Mouse (Mus musculus): ENCODE results near the gene Grip2. TPM values are rescaled to one million over a fixed set of nuclear protein-coding genes. Genes with fewer than 3 reads are reported as not detected.

Gene Grip2
- polyA plus RNA-seq, 1 experiment from 2014 or later: 0.69 TPM

DNA sequence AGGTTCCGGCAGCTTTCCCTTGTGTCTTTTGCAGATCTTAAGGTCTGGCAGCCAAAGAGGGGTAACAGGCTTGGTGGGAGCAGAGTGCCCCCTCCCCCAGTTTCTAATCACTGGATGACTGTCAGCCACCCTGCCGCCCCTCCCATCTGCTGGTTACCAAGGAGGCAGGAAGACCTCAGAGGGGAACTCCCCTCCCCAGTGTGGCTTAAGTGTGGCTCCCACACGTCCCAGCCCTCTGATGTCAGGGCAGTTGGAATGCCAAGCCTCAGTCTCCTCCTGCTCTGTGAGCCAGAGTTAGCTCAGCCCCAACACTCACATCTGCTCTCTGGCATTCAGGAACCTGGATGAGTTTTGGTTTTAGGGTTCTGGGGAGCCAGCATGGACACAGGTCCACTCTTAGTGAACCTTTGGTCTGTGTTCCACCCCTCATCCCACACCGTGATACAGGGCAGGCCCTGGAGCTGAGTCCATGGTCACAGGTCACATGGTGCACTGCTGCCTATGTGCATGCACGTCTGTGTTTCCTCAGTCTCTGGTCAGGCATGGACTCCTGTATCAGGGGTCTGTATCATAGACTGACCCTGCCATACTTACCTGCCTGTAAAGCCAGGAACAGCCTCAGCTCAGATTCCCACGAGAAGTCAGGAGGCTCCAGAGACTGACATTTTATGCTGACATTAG lies 98.0 kb downstream of the Grip2 start:
- Histone ChIP-seq H3K4me1 (peaks cover 25% of the 10 kb centered on the region), H3K36me3 (peaks cover 82% of the 10 kb centered on the region), H3K4me2 (no peak overlapping the region), H3K27ac (0 out of 2 replicates have a peak overlapping the region, but pooled peaks have one; percentile 0), H3K9ac (no peak overlapping the region), H3K9me3 (no peaks in the 10 kb centered on the region), H3K27me3 (no peaks in the 10 kb centered on the region), H3K4me3 (no peak overlapping the region)
- peak; percentile 57; the same call in 1 of the 2 replicates for ATAC-seq (ENCODE audit: insufficient number of reproducible peaks, insufficient read depth, low FRiP score, low TSS enrichment, low read depth)
- WGBS: 45% methylated on average over 6 of the region's 6 CpGs

DNA sequence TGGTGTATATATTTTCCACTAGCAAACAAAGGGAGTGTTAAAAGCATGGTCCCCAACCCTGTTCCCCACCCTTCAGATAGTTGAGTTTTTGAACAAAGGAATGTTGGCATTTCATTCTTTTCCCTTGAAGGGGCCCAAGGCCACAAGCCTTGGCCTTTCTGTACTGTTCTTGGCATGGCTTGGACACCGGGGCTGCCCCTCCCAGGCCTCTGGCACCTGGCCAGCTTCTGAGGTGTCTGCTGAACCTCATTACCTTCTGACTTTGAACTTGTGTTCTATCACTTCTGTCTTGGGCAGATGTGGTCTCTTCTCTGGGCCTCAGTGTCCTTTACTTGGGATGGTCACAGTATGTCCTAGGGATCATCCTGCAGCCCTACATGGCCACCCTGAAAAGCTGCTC lies 99.7 kb downstream of the Grip2 start:
- Histone ChIP-seq H3K27me3 (no peaks in the 10 kb centered on the region), H3K4me2 (no peak overlapping the region), H3K4me1 (peaks cover 25% of the 10 kb centered on the region), H3K4me3 (no peak overlapping the region), H3K9ac (no peak overlapping the region), H3K9me3 (no peaks in the 10 kb centered on the region), H3K36me3 (peaks cover 85% of the 10 kb centered on the region), H3K27ac (no peak overlapping the region)
- 83% methylated on average over 1 of the region's 1 CpGs for WGBS
- no peak for ATAC-seq (ENCODE audit: insufficient number of reproducible peaks, insufficient read depth, low FRiP score, low TSS enrichment, low read depth)

DNA sequence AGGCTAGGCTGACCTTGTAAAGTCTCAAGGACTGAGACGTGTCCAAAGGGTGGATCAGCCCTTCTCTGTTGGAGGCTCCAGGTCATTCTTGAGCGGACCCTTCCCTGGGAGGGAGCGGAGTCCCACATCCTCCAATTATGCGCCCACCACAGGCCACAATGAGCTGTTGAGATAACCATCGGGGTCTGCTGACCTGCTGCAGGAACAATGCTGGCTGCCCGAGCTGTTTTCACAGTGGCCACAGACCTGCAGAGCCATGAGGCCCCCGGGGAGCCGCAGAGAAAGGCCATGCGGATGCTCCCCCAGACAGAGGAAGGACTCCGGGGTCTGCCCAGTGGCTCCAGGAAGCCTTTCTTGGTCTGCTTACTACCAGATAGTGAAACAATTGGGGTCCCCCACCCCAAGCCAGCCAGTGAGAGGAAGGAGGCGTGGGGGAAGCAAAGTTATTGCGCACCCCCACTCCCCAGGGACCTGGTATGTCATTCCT lies 105.8 kb downstream of the Grip2 start:
- Histone ChIP-seq H3K4me2 (no peak overlapping the region), H3K27ac (no peak overlapping the region), H3K4me1 (peaks cover 29% of the 10 kb centered on the region), H3K27me3 (no peaks in the 10 kb centered on the region), H3K4me3 (no peak overlapping the region), H3K9ac (no peak overlapping the region), H3K9me3 (no peaks in the 10 kb centered on the region), H3K36me3 (peaks cover 49% of the 10 kb centered on the region)
- 59% methylated on average over 12 of the region's 12 CpGs for WGBS
- ATAC-seq (ENCODE audit: insufficient number of reproducible peaks, insufficient read depth, low FRiP score, low TSS enrichment, low read depth): no peak

DNA sequence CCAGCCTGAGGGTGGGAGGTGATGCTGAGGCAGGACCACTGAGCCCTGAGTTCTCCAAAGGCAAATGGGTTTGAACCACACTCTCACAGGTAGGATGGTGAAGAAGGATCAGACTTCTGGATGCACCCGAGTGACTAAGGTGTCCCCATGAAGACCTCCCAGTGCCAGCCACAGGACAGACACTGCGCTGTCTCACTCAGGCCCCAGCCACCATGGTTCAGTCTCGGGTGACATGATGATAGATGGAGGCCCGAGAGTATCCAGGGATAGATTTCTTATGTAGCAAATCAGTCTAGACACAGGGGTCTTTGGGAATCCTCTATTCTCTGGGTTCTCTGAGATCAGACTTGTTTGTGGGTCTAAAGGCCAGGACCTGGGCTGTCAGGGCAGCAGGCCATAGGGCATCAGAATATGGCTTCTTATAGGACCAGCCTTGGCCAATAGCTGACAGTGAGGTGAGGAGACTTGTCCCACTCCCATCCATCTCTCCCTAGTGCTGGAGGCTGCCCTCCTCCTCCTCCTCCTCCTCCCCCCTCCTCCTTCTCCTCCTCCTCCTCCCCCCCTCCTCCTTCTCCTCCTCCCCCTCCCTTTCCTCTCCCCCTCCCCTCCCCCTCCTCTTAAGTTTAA lies 106.3 kb downstream of the Grip2 start:
- Histone ChIP-seq H3K9ac (no peak overlapping the region), H3K27ac (no peak overlapping the region), H3K27me3 (no peaks in the 10 kb centered on the region), H3K4me2 (no peak overlapping the region), H3K9me3 (no peaks in the 10 kb centered on the region), H3K4me1 (peaks cover 29% of the 10 kb centered on the region), H3K4me3 (no peak overlapping the region), H3K36me3 (peaks cover 44% of the 10 kb centered on the region)
- WGBS: 59% methylated on average over 4 of the region's 4 CpGs
- ATAC-seq (ENCODE audit: insufficient number of reproducible peaks, insufficient read depth, low FRiP score, low TSS enrichment, low read depth): no peak

DNA sequence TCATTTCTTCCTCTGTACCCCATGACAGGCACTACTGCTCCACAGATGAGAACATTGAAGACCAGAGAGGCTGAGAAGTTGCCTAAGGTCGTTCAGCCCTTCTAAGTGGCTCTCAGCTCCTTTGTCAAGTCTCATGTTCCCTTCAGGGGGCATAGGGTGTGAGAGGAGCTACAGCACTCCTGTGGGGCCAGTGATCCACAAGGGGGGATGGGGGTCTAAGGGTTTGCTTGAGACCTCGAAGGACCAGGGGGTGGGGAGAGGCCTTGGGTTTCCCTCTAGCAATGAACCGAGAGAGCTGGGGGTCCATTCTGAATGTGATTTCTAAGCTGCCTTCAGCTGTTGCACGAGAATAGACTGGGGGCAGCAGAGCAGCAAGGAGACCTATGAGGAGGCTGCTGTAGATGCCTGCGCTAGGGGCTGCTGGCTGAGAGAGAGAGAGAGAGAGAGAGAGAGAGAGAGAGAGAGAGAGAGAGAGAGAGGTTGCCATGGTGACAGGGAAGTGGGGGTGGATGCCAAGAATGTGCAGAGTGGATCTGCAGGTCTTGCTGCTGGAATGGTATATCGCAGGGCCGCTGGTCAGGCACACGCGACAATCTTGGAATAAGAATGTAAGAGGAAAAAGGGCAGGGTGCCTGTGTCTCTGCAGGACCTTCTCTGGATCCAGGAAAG lies 107.1 kb downstream of the Grip2 start:
- H3K27me3 ChIP-seq: no peaks in the 10 kb centered on the region
- peak overlapping the region; percentile 68 for H3K27ac ChIP-seq
- WGBS: 20% methylated on average over 9 of the region's 9 CpGs
- H3K9me3 ChIP-seq: no peaks in the 10 kb centered on the region
- 0 out of 2 replicates have a peak overlapping the region, but pooled peaks have one; percentile 32 for H3K9ac ChIP-seq
- ATAC-seq (ENCODE audit: insufficient number of reproducible peaks, insufficient read depth, low FRiP score, low TSS enrichment, low read depth): no peak
- H3K4me1 ChIP-seq: peaks cover 29% of the 10 kb centered on the region
- H3K36me3 ChIP-seq: peaks cover 40% of the 10 kb centered on the region
- no peak overlapping the region for H3K4me3 ChIP-seq
- H3K4me2 ChIP-seq: peak overlapping the region; percentile 14; the same call in 1 of the 2 replicates

DNA sequence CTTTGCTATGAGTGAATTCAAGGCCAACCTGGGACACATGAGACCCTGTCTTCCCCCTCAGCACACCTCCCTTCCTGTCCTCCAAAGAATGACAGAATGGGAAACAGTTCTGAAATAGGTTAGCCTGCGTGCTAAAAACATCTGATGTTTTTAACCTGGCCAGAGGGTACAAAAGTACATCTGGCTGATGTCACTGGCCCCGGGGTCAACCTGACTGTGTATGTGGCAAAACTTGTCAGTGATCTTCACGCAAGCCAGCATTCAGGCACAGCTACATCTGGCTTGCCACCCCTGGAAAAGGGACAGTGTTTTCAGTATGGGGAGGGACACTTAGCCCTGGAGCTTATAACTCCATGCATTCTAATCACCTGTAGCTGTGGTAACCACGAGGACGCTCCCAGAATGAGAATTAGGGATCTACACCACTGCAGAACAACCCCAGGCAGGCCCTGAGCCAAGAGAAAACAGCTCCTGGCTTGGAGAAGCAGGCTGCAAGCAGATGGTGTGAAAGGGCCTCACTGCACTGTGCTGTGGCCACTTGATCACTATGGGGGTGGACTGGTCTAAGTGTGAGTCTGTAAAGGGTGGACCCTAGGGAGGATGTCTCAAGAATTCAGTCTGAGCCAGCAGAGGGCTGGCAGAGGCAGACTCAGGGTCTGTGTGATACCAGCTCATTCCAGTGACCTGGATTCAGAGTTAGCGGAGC lies 107.9 kb downstream of the Grip2 start:
- no peak for ATAC-seq (ENCODE audit: insufficient number of reproducible peaks, insufficient read depth, low FRiP score, low TSS enrichment, low read depth)

DNA sequence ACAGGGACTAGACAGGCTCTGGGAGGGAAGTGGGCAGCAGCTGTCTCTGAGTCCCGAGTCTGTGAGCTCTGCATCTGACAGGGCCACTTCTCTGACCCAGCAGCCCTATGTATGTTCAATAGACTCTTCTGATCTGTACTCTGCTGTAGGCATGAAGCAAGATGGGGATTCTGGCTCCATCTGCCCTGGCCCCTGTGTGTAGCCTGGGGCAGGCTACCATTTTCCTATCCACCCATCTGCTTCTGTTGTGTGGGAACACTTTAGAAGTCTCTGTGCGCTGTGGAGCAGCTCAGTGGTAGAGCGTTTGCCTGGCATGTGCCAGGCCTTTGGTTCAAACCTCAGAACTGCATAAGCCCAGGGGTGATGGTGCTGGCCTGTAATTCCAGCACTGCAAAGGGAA lies 108.4 kb downstream of the Grip2 start:
- H3K27me3 ChIP-seq: no peaks in the 10 kb centered on the region
- H3K9ac ChIP-seq: 0 out of 2 replicates have a peak overlapping the region, but pooled peaks have one; percentile 36
- peaks cover 37% of the 10 kb centered on the region for H3K36me3 ChIP-seq
- H3K4me3 ChIP-seq: no peak overlapping the region
- WGBS: 63% methylated on average over 3 of the region's 3 CpGs
- no peak for ATAC-seq (ENCODE audit: insufficient number of reproducible peaks, insufficient read depth, low FRiP score, low TSS enrichment, low read depth)
- H3K9me3 ChIP-seq: no peaks in the 10 kb centered on the region
- H3K4me1 ChIP-seq: peaks cover 31% of the 10 kb centered on the region
- peak overlapping the region; percentile 51 for H3K27ac ChIP-seq
- no peak overlapping the region for H3K4me2 ChIP-seq

More for the DNA sequence above, 107.9 kb downstream of the Grip2 start:
- Histone ChIP-seq H3K4me3 (no peak overlapping the region), H3K4me1 (peaks cover 29% of the 10 kb centered on the region), H3K9ac (peak overlapping the region; percentile 32; the same call in 1 of the 2 replicates), H3K9me3 (no peaks in the 10 kb centered on the region), H3K4me2 (no peak overlapping the region), H3K27ac (peak overlapping the region; percentile 68), H3K27me3 (no peaks in the 10 kb centered on the region), H3K36me3 (peaks cover 40% of the 10 kb centered on the region)
- WGBS: 59% methylated on average over 6 of the region's 6 CpGs

DNA sequence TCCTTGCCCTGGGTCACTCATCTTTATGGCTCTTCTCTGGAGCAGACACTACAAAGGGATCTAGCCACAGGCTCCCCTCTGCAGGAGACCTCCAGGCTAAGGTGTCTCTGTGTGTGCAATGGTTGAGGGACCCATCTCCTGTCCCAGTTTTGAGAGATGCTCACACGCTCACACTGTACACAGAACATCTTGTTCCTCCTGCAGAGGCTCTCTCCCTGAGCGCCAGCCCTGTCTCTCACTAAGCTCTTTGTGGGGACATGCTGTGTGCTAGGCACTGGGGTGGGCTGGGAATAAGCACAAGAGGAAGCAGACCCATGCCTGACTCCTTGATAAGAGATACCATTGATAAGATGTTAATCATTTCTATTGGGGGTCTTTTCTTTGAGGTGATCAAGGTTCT lies 109.0 kb downstream of the Grip2 start:
- WGBS: 83% methylated on average over 2 of the region's 2 CpGs
- no peak overlapping the region for H3K27ac ChIP-seq
- H3K36me3 ChIP-seq: peaks cover 34% of the 10 kb centered on the region
- no peak overlapping the region for H3K4me2 ChIP-seq
- no peaks in the 10 kb centered on the region for H3K27me3 ChIP-seq
- H3K4me1 ChIP-seq: peaks cover 36% of the 10 kb centered on the region
- H3K4me3 ChIP-seq: no peak overlapping the region
- no peak overlapping the region for H3K9ac ChIP-seq
- H3K9me3 ChIP-seq: no peaks in the 10 kb centered on the region
- no peak for ATAC-seq (ENCODE audit: insufficient number of reproducible peaks, insufficient read depth, low FRiP score, low TSS enrichment, low read depth)

DNA sequence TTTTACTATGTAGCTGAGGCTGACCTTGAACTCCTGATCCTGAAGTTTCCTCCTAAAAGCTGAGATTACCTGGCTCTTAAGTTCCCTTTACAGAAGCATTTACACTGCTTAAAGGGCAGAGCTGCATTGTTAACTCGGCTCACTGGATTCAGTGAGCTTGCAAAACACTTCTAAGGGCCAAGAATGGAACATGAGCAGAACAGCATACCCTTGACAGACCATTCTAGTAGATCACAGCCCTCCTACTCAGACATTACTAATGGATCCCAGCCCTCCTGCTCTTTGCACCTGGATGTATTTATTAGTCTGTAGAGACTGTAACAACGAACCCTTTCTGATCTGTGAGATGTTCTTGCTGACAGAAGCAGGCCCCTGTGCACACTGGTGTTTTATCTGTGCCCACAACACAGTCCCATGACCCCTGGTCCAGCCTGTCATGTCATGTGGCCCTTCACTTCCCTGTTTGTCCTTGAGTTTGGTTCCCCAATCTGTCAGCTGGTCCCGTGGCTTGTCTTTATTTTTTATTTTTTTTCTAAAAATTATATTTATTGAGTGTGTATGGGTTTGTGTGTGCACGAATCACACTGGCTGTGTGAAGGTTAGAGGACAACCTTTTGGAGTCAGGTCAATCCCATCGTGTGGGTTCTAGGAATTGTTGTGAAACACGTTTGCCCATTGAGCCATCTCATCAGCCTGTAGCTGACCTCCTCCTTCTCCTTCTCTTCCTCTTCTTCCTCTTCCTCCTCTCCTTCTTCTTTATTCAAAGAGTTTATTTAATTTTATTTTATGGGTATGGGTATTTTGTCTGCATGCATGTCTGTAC lies 110.9 kb downstream of the Grip2 start:
- 64% methylated on average over 6 of the region's 6 CpGs for WGBS
- no peak overlapping the region for H3K4me2 ChIP-seq
- no peak overlapping the region for H3K4me3 ChIP-seq
- no peak overlapping the region for H3K9ac ChIP-seq
- no peak overlapping the region for H3K27ac ChIP-seq
- ATAC-seq (ENCODE audit: insufficient number of reproducible peaks, insufficient read depth, low FRiP score, low TSS enrichment, low read depth): no peak
- H3K9me3 ChIP-seq: no peaks in the 10 kb centered on the region
- H3K4me1 ChIP-seq: peaks cover 52% of the 10 kb centered on the region
- no peaks in the 10 kb centered on the region for H3K27me3 ChIP-seq
- H3K36me3 ChIP-seq: peaks cover 33% of the 10 kb centered on the region

DNA sequence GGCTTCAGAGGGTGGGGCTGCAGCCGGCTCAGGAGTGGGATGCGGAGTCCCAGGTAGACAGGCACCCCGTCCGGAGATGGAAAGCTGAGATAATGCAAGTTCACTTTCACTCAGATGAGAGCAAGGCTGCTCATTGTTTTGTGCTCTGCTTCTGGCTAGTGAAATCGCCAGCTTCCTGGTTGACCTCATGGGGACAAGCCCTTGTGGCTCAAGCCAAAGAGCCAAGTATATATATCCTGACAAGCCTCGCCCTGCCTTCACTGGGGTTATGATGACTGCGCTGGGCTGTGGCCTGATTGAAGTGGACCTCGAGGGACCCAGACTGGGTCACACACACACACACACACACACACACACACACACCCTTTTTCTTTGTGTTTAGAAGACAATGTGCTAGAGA lies 112.0 kb downstream of the Grip2 start:
- no peak overlapping the region for H3K4me3 ChIP-seq
- H3K4me2 ChIP-seq: no peak overlapping the region
- peaks cover 44% of the 10 kb centered on the region for H3K4me1 ChIP-seq
- 85% methylated on average over 8 of the region's 8 CpGs for WGBS
- H3K9me3 ChIP-seq: no peaks in the 10 kb centered on the region
- H3K36me3 ChIP-seq: peaks cover 38% of the 10 kb centered on the region
- no peak overlapping the region for H3K9ac ChIP-seq
- no peak overlapping the region for H3K27ac ChIP-seq
- H3K27me3 ChIP-seq: no peaks in the 10 kb centered on the region
- ATAC-seq (ENCODE audit: insufficient number of reproducible peaks, insufficient read depth, low FRiP score, low TSS enrichment, low read depth): no peak
